Mouse (Mus musculus): ENCODE measurements around the gene Efhd1.

GRCm38 (mm10) chr1:87227160-87227550, 37.0 kb upstream of the Efhd1 start:
- TF ChIP-seq CTCF (conservative IDR thresholded peaks at IDR 0.05; ENCODE audit: insufficient read depth, insufficient read length, low read depth, low read length) (no peak), POLR2A (IDR thresholded peaks at IDR 0.05; ENCODE audit: low read depth, low read length) (no peak)

All from kidney, adult 2 months (tissue).